Mouse (Mus musculus) layer of hippocampus, adult 2 months (tissue): ENCODE measurements at regions not wholly inside any gene's neighbourhood (a gene's known extent, or its start where the extent isn't known, plus 50 kb on each side); places are given as distances from the start of the nearest gene placed in this dataset.
"Not testable (repeated sequence)": the region's sequence is repeated elsewhere in the genome, so short reads cannot be mapped to it uniquely, and the experiment has no call there.

Experiments
- DNase-seq, 2 experiments: peaks; one replicate each; pipeline ENCODE4 v3.0.0; 2022; ENCODE audit warnings: low spot score in 2 of 2
- H3K27ac ChIP-seq: fragments of 200-600 bp; 2 replicates; pipeline ENCODE4 v1.8.1; 2022
- H3K4me3 ChIP-seq: fragments of 200-600 bp; 2 replicates; pipeline ENCODE4 v1.8.1; 2022; ENCODE audit warnings: mild to moderate bottlenecking
- CTCF ChIP-seq: fragments of 200-600 bp; conservative IDR thresholded peaks from 2 replicates; pipeline ENCODE4 v1.8.1; 2022; ENCODE audit warnings: antibody characterized with exemption, mild to moderate bottlenecking, moderate library complexity

GRCm38 (mm10) chr5:142281997-142282396 lies 119.3 kb upstream of the Foxk1 start:
- no peak for TF ChIP-seq CTCF
- no peak for DNase-seq
- H3K4me3 ChIP-seq, result no peak overlapping the region
- no peak overlapping the region for H3K27ac ChIP-seq

GRCm38 (mm10) chr5:142287981-142288380 lies 113.3 kb upstream of the Foxk1 start:
- Histone ChIP-seq H3K4me3 (no peak overlapping the region), H3K27ac (no peak overlapping the region)
- TF ChIP-seq CTCF, result no peak
- no peak for DNase-seq

GRCm38 (mm10) chr5:142291451-142291850 lies 109.8 kb upstream of the Foxk1 start:
- TF ChIP-seq CTCF, result no peak
- H3K27ac ChIP-seq, result no peak overlapping the region; the same call in 1 of the 2 replicates
- peak; percentile 50 to 67 for DNase-seq
- no peak overlapping the region for H3K4me3 ChIP-seq

GRCm38 (mm10) chr5:142296401-142296800 lies 104.9 kb upstream of the Foxk1 start:
- not testable (repeated sequence) for H3K27ac ChIP-seq, DNase-seq, H3K4me3 ChIP-seq

GRCm38 (mm10) chr5:142299621-142300020 lies 101.7 kb upstream of the Foxk1 start:
- no peak overlapping the region for H3K27ac ChIP-seq
- DNase-seq, result no peak
- no peak overlapping the region for H3K4me3 ChIP-seq
- no peak for TF ChIP-seq CTCF

- no peak; the same call in 1 of the 2 replicates for TF ChIP-seq CTCF
- no peak for DNase-seq
- H3K4me3 ChIP-seq, result no peak overlapping the region
- no peak overlapping the region for H3K27ac ChIP-seq
These were observed 92.8 kb upstream of the Foxk1 start for GRCm38 (mm10) chr5:142308511-142308910.

- DNase-seq, result peak; percentile 36 to 64
These were observed 87.4 kb upstream of the Foxk1 start for GRCm38 (mm10) chr5:142313944-142314343.

GRCm38 (mm10) chr5:142314466-142314865 lies 86.8 kb upstream of the Foxk1 start:
- no peak for TF ChIP-seq CTCF
- Histone ChIP-seq H3K27ac (no peak overlapping the region), H3K4me3 (no peak overlapping the region)
- DNase-seq, result no peak

More at GRCm38 (mm10) chr5:142313944-142314343, 87.4 kb upstream of the Foxk1 start:
- no peak for TF ChIP-seq CTCF
- H3K27ac ChIP-seq, result 0 out of 2 replicates have a peak overlapping the region, but pooled peaks have one; percentile 33
- H3K4me3 ChIP-seq, result no peak overlapping the region

GRCm38 (mm10) chr5:142319268-142319667 lies 82.0 kb upstream of the Foxk1 start:
- DNase-seq, result peak; percentile 53 to 69
- Histone ChIP-seq H3K27ac (no peak overlapping the region), H3K4me3 (no peak overlapping the region)
- peak; percentile 96 for TF ChIP-seq CTCF

- no peak overlapping the region for H3K27ac ChIP-seq
- DNase-seq, result no peak
- TF ChIP-seq CTCF, result no peak
- no peak overlapping the region for H3K4me3 ChIP-seq
These were observed 80.0 kb upstream of the Foxk1 start for GRCm38 (mm10) chr5:142321316-142321715.

- Histone ChIP-seq H3K27ac (no peak overlapping the region), H3K4me3 (no peak overlapping the region)
- no peak for TF ChIP-seq CTCF
- DNase-seq, result no peak
These were observed 76.4 kb upstream of the Foxk1 start for GRCm38 (mm10) chr5:142324928-142325327.

GRCm38 (mm10) chr5:142325560-142325959 lies 75.7 kb upstream of the Foxk1 start:
- Histone ChIP-seq H3K4me3 (no peak overlapping the region), H3K27ac (no peak overlapping the region)
- peak; percentile 64 for TF ChIP-seq CTCF
- DNase-seq, result no peak

GRCm38 (mm10) chr5:142327261-142327660 lies 74.0 kb upstream of the Foxk1 start:
- peak; percentile 76 for TF ChIP-seq CTCF
- H3K4me3 ChIP-seq, result no peak overlapping the region
- no peak for DNase-seq
- no peak overlapping the region for H3K27ac ChIP-seq

- TF ChIP-seq CTCF, result peak; percentile 48
- no peak for DNase-seq
- Histone ChIP-seq H3K27ac (peak overlapping the region; percentile 48; the same call in 1 of the 2 replicates), H3K4me3 (no peak overlapping the region)
These were observed 71.4 kb upstream of the Foxk1 start for GRCm38 (mm10) chr5:142329724-142330520.
